Mouse (Mus musculus) adrenal gland, postnatal 10 days (tissue): ENCODE measurements at regions not wholly inside any gene's neighbourhood (a gene's known extent, or its start where the extent isn't known, plus 50 kb on each side); places are given as distances from the start of the nearest gene placed in this dataset.
A peak's percentile ranks its signal among the peaks of the same experiment; 100 is the strongest.

Experiments used
- DNase-seq: peaks from one replicate; pipeline ENCODE4 v3.0.0; 2021; ENCODE audit warnings: mixed read lengths

GRCm38 (mm10) chr6:58752496-58752895, 78.8 kb upstream of the Herc3 start:
- DNase-seq: no peak

GRCm38 (mm10) chr6:58756309-58757015, 74.8 kb upstream of the Herc3 start:
- no peak for DNase-seq

GRCm38 (mm10) chr6:58757339-58757738, 73.9 kb upstream of the Herc3 start:
- DNase-seq: no peak

GRCm38 (mm10) chr6:58770654-58771218, 60.5 kb upstream of the Herc3 start:
- DNase-seq: peak; percentile 79

- DNase-seq: peak; percentile 46
These were observed 59.3 kb upstream of the Herc3 start for GRCm38 (mm10) chr6:58772014-58772413.
